Mouse (Mus musculus): ENCODE results near the gene Slc25a31.

GRCm38 (mm10) chr3:40674873-40675405 lies 33.7 kb upstream of the Slc25a31 start:
- TF ChIP-seq POLR2A (IDR thresholded peaks at IDR 0.05; ENCODE audit: borderline replicate concordance, extremely low read depth, low read depth, low read length) (no peak), CTCF (IDR thresholded peaks at IDR 0.05; ENCODE audit: insufficient read depth, low read length) (no peak)
